Mouse (Mus musculus) macrophage (primary cell): ENCODE measurements at regions not wholly inside any gene's neighbourhood (a gene's known extent, or its start where the extent isn't known, plus 50 kb on each side); places are given as distances from the start of the nearest gene placed in this dataset.

Experiments used
- H3K27ac ChIP-seq: fragments of 350-480 bp; formaldehyde crosslinking; 2 replicates; pipeline ENCODE4 v1.9.0; 2021
- H3K36me3 ChIP-seq: fragments of 350-480 bp; formaldehyde crosslinking; 2 replicates; pipeline ENCODE4 v1.9.0; 2021; ENCODE audit errors: inconsistent target
- H3K4me3 ChIP-seq: fragments of 350-480 bp; formaldehyde crosslinking; 2 replicates; pipeline ENCODE4 v1.9.0; 2021; ENCODE audit errors: inconsistent target
- H3K79me2 ChIP-seq: fragments of 350-480 bp; formaldehyde crosslinking; 2 replicates; pipeline ENCODE4 v1.9.0; 2021; ENCODE audit errors: inconsistent target
- WGBS: methylation state at CpG from one replicate; pipeline ENCODE4 v1.1.7; 2026; ENCODE audit warnings: inconsistent platforms; ENCODE audit not compliant: missing documents; 5-methylcytosine and 5-hydroxymethylcytosine counted together

GRCm38 (mm10) chr3:37971240-37971639 lies 246.9 kb upstream of the Gm5148 start:
- H3K36me3 ChIP-seq: no peaks in the 10 kb centered on the region
- 78% methylated on average over 2 of the region's 2 CpGs for WGBS
- no peak overlapping the region for H3K27ac ChIP-seq
- H3K79me2 ChIP-seq: no peaks in the 10 kb centered on the region
- H3K4me3 ChIP-seq: no peak overlapping the region

- Histone ChIP-seq H3K4me3 (no peak overlapping the region), H3K27ac (no peak overlapping the region), H3K79me2 (no peaks in the 10 kb centered on the region), H3K36me3 (no peaks in the 10 kb centered on the region)
Measured at GRCm38 (mm10) chr3:37968654-37969053, 244.4 kb upstream of the Gm5148 start.

DNA sequence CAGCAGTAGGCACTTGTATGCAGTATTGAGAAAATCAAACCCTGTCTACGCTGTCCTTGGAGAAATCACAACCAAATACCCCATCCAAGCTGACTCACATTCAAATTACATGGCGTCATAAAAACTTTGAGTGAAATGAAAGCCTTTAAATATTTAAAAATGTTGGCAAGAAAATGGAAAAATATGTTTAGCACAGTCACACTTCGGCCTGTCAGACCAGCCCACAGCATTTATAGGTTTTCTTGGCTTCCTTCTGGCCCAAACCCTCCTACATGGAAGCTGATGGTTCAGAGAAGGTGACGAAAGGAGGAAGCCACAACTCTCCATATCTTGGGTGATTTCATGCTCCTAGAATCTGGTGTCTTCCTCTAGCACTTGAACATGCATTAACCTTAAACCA lies 240.9 kb upstream of the Gm5148 start:
- no peak overlapping the region for H3K27ac ChIP-seq
- WGBS: 69% methylated on average over 4 of the region's 4 CpGs
- H3K79me2 ChIP-seq: no peaks in the 10 kb centered on the region
- no peak overlapping the region for H3K4me3 ChIP-seq
- H3K36me3 ChIP-seq: no peaks in the 10 kb centered on the region

GRCm38 (mm10) chr3:37964083-37964482 lies 239.8 kb upstream of the Gm5148 start:
- no peaks in the 10 kb centered on the region for H3K36me3 ChIP-seq
- H3K27ac ChIP-seq: no peak overlapping the region
- 92% methylated on average over 5 of the region's 5 CpGs for WGBS
- no peaks in the 10 kb centered on the region for H3K79me2 ChIP-seq
- no peak overlapping the region for H3K4me3 ChIP-seq

- 88% methylated on average over 8 of the region's 8 CpGs for WGBS
- Histone ChIP-seq H3K79me2 (no peaks in the 10 kb centered on the region), H3K36me3 (no peaks in the 10 kb centered on the region), H3K27ac (no peak overlapping the region), H3K4me3 (no peak overlapping the region)
Measured at GRCm38 (mm10) chr3:37962811-37963210, 238.5 kb upstream of the Gm5148 start.

- WGBS: 85% methylated on average over 12 of the region's 12 CpGs
- no peak overlapping the region for H3K27ac ChIP-seq
- H3K4me3 ChIP-seq: no peak overlapping the region
- no peaks in the 10 kb centered on the region for H3K36me3 ChIP-seq
- H3K79me2 ChIP-seq: no peaks in the 10 kb centered on the region
Measured at GRCm38 (mm10) chr3:37962043-37962810, 237.9 kb upstream of the Gm5148 start.

- no peak overlapping the region for H3K27ac ChIP-seq
- H3K79me2 ChIP-seq: no peaks in the 10 kb centered on the region
- WGBS: 81% methylated on average over 6 of the region's 6 CpGs
- H3K36me3 ChIP-seq: no peaks in the 10 kb centered on the region
- no peak overlapping the region for H3K4me3 ChIP-seq
Measured at GRCm38 (mm10) chr3:37958361-37958978, 234.2 kb upstream of the Gm5148 start.

- H3K4me3 ChIP-seq: no peak overlapping the region
- H3K36me3 ChIP-seq: no peaks in the 10 kb centered on the region
- 52% methylated on average over 6 of the region's 6 CpGs for WGBS
- no peak overlapping the region for H3K27ac ChIP-seq
- H3K79me2 ChIP-seq: no peaks in the 10 kb centered on the region
Measured at GRCm38 (mm10) chr3:37956543-37956942, 232.3 kb upstream of the Gm5148 start.

- 46% methylated on average over 3 of the region's 3 CpGs for WGBS
- Histone ChIP-seq H3K27ac (no peak overlapping the region), H3K36me3 (no peaks in the 10 kb centered on the region), H3K79me2 (no peaks in the 10 kb centered on the region), H3K4me3 (no peak overlapping the region)
Measured at GRCm38 (mm10) chr3:37952891-37953290, 228.6 kb upstream of the Gm5148 start.

DNA sequence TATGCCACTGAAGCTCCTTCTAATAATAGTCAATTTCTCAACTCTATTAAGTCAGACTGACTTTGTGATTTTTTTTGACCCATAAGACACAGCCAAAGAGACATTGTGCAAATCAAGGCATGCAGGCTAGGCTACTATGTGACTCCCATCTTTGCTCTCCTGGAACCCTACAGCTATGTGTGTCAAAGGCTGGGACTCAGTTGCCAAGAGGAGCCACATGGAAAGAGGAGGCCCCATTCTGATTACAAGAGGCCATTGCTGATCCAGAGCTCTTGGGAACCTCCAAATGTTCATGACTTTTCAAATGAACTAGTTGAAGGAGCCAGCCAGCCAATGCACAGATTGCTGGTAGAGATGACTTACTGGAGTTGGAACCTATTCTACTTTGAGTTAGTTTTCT lies 228.0 kb upstream of the Gm5148 start:
- H3K27ac ChIP-seq: no peak overlapping the region
- H3K36me3 ChIP-seq: no peaks in the 10 kb centered on the region
- H3K79me2 ChIP-seq: no peaks in the 10 kb centered on the region
- no peak overlapping the region for H3K4me3 ChIP-seq

GRCm38 (mm10) chr3:37943661-37944060 lies 219.4 kb upstream of the Gm5148 start:
- Histone ChIP-seq H3K36me3 (no peaks in the 10 kb centered on the region), H3K79me2 (no peaks in the 10 kb centered on the region), H3K27ac (no peak overlapping the region), H3K4me3 (no peak overlapping the region)

GRCm38 (mm10) chr3:37940016-37940415 lies 215.7 kb upstream of the Gm5148 start:
- 54% methylated on average over 3 of the region's 3 CpGs for WGBS
- no peaks in the 10 kb centered on the region for H3K36me3 ChIP-seq

GRCm38 (mm10) chr3:37938870-37939269 lies 214.6 kb upstream of the Gm5148 start:
- H3K36me3 ChIP-seq: no peaks in the 10 kb centered on the region
- no peak overlapping the region for H3K27ac ChIP-seq
- 92% methylated on average over 11 of the region's 11 CpGs for WGBS
- H3K79me2 ChIP-seq: no peaks in the 10 kb centered on the region
- H3K4me3 ChIP-seq: no peak overlapping the region

More at GRCm38 (mm10) chr3:37940016-37940415, 215.7 kb upstream of the Gm5148 start:
- no peak overlapping the region for H3K27ac ChIP-seq
- no peaks in the 10 kb centered on the region for H3K79me2 ChIP-seq
- no peak overlapping the region for H3K4me3 ChIP-seq

- Histone ChIP-seq H3K4me3 (no peak overlapping the region), H3K27ac (no peak overlapping the region), H3K79me2 (no peaks in the 10 kb centered on the region), H3K36me3 (no peaks in the 10 kb centered on the region)
- WGBS: 79% methylated on average over 3 of the region's 3 CpGs
Measured at GRCm38 (mm10) chr3:37938284-37938596, 213.9 kb upstream of the Gm5148 start.

GRCm38 (mm10) chr3:37937381-37938283 lies 213.3 kb upstream of the Gm5148 start:
- no peaks in the 10 kb centered on the region for H3K36me3 ChIP-seq
- 88% methylated on average over 11 of the region's 11 CpGs for WGBS
- H3K4me3 ChIP-seq: no peak overlapping the region
- no peak overlapping the region for H3K27ac ChIP-seq
- no peaks in the 10 kb centered on the region for H3K79me2 ChIP-seq
